In genomic region chr7:98344361-98344760, GRCm38 (mm10) we compare ENCODE assay signal across 8 mouse cellular contexts. TPM values are rescaled to one million over a fixed set of nuclear protein-coding genes. Genes with fewer than 3 reads are reported as not detected.
DNase-seq lines count a peak whose midpoint lies in the region; ATAC-seq and TF ChIP-seq lines count a peak whose summit lies in the region.

No protein-coding gene starts in this region.

- H3K4me2 ChIP-seq in heart, embryonic 11.5 days, result no peak overlapping the region

- 0 out of 2 replicates have a peak, but pooled peaks have one; percentile 20 for ATAC-seq in heart, embryonic 11.5 days (replicated peaks; ENCODE audit: insufficient number of reproducible peaks, low FRiP score, low TSS enrichment)
- no peak for ATAC-seq in inflammation-experienced regulatory T-cells, adult 6 months

- no peak overlapping the region for H3K9ac ChIP-seq in heart, embryonic 11.5 days (ENCODE audit: low read depth, low read length)

- intact Hi-C loops in heart, postnatal 25 days (cut with DNase I), result loop anchor here (5.0 kb wide), 1 partner anchor 37 kb away; no protein-coding TSS in a partner anchor

- H3K4me1 ChIP-seq in heart, embryonic 11.5 days (ENCODE audit: control insufficient read depth, insufficient read depth, low read length), result peaks cover 10% of the 10 kb centered on the region; the same call in 1 of the 2 replicates
- H3K4me1 ChIP-seq in testis, adult 2 months (ENCODE audit: control insufficient read depth, insufficient read depth, low read length), result peaks cover 8% of the 10 kb centered on the region

- H3K27ac ChIP-seq in heart, embryonic 11.5 days (ENCODE audit: low read depth, low read length), result no peak overlapping the region
- no peak overlapping the region for H3K27ac ChIP-seq in testis, adult 2 months (ENCODE audit: control insufficient read depth, insufficient read depth, low read depth, low read length)

- WGBS in heart, embryonic 11.5 days (ENCODE audit: insufficient replicate concordance), result 17% methylated on average over 3 of the region's 3 CpGs

- H3K27me3 ChIP-seq in heart, embryonic 11.5 days (ENCODE audit: control insufficient read depth, insufficient read depth, low read length), result peaks cover 5% of the 10 kb centered on the region; the same call in 1 of the 2 replicates
- H3K27me3 ChIP-seq in testis, adult 2 months (ENCODE audit: control insufficient read depth, insufficient read depth, low read length), result no peaks in the 10 kb centered on the region

- no peaks in the 10 kb centered on the region for H3K36me3 ChIP-seq in heart, embryonic 11.5 days (ENCODE audit: control insufficient read depth, insufficient read depth, low read length)
- no peaks in the 10 kb centered on the region for H3K36me3 ChIP-seq in testis, adult 2 months (ENCODE audit: control insufficient read depth, insufficient read depth, low read length)

- no peak overlapping the region for H3K4me3 ChIP-seq in heart, embryonic 11.5 days (ENCODE audit: low read depth, low read length)
- no peak overlapping the region for H3K4me3 ChIP-seq in testis, adult 2 months (ENCODE audit: control insufficient read depth, low read depth, low read length)

- no peak for DNase-seq in heart, postnatal 25 days (ENCODE audit: low spot score)
- DNase-seq in testis, postnatal 14 days (ENCODE audit: low spot score), result no peak
- DNase-seq in c-Kit-positive CD71-positive TER-119-positive erythroid progenitor cells, embryonic 14.5 days (ENCODE audit: low spot score), result peak; percentile 63
- DNase-seq in lung, adult 18-20 months, result peak; percentile 42 to 54
- DNase-seq in testis, postnatal 10 days (ENCODE audit: low spot score), result peak; percentile 74

- no peaks in the 10 kb centered on the region for H3K9me3 ChIP-seq in heart, embryonic 11.5 days (replicated peaks; ENCODE audit: control insufficient read depth, low read length)

- TF ChIP-seq CTCF in testis, adult 2 months (IDR thresholded peaks at IDR 0.05; ENCODE audit: control insufficient read depth, insufficient read depth, insufficient replicate concordance, low read depth, low read length), result peak; percentile 32; the same call in 1 of the 2 replicates

- TF ChIP-seq POLR2A in testis, adult 2 months (IDR thresholded peaks at IDR 0.05; ENCODE audit: control insufficient read depth, low read depth, low read length), result no peak

RNA-seq across cellular contexts. Expression of gene Tsku, which starts 16.8 kb away (rescaled TPM):
- 6.4 and 6.8 TPM in 2 replicates for polyA plus RNA-seq in heart, embryonic 11.5 days (2014; fragmentation: Nextera tagmentation; extraction: Ambion mirVana)
- total RNA-seq in heart, postnatal 25 days (2021), result 1 to 10 TPM; 2.1 to 2.7 TPM
- polyA plus RNA-seq in testis, adult 2 months (2012; rRNA removed), result 5.1 and 5.6 TPM in 2 replicates
- polyA plus RNA-seq in inflammation-experienced regulatory T-cells, adult 6 months (2017; shearing (Covaris generic)), result not detected

RNA-seq across cellular contexts. Expression of gene Acer3, which starts 23.4 kb away (rescaled TPM):
- polyA plus RNA-seq in heart, embryonic 11.5 days (2014; fragmentation: Nextera tagmentation; extraction: Ambion mirVana), result 23.8 and 26.0 TPM in 2 replicates
- total RNA-seq in heart, postnatal 25 days (2021), result 10 to 100 TPM; 12.2 to 12.3 TPM
- 6.2 and 11.3 TPM in 2 replicates for polyA plus RNA-seq in testis, adult 2 months (2012; rRNA removed)
- 10 to 100 TPM; 14.5 to 20.5 (median 15.5) TPM for polyA plus RNA-seq in inflammation-experienced regulatory T-cells, adult 6 months (2017; shearing (Covaris generic))

Comparison
In these comparisons a context has a peak if more than half of its experiments do, and no peak if none do; other contexts are left out.
1. DNase-seq: peak in c-Kit-positive CD71-positive TER-119-positive erythroid progenitor cells, embryonic 14.5 days (single experiment), lung, adult 18-20 months (2 of 2) and testis, postnatal 10 days (single experiment); none in heart, postnatal 25 days (single experiment) and testis, postnatal 14 days (single experiment).